Mouse (Mus musculus) cerebellum, adult 18-20 months (tissue): ENCODE data around the gene Endou.

Experiments used
- DNase-seq, 2 experiments: peaks; one replicate each; pipeline ENCODE4 v3.0.0; 2021

Gene Endou

GRCm38 (mm10) chr15:97726310-97726709, 4.8 kb downstream of the Endou start:
- no peak for DNase-seq

GRCm38 (mm10) chr15:97725198-97725785, 5.8 kb downstream of the Endou start:
- DNase-seq = no peak

GRCm38 (mm10) chr15:97724346-97725197, 6.6 kb downstream of the Endou start:
- DNase-seq = no peak

- DNase-seq = peak; percentile 50 to 55
Measured at GRCm38 (mm10) chr15:97723536-97724345, 7.4 kb downstream of the Endou start.

GRCm38 (mm10) chr15:97721008-97721701, 10.0 kb downstream of the Endou start:
- DNase-seq = no peak

- no peak for DNase-seq
Measured at GRCm38 (mm10) chr15:97720026-97720675, 11.0 kb downstream of the Endou start.

- no peak for DNase-seq
Measured at GRCm38 (mm10) chr15:97719494-97719893, 11.6 kb downstream of the Endou start.

GRCm38 (mm10) chr15:97718535-97719155, 12.5 kb downstream of the Endou start:
- DNase-seq = no peak

- DNase-seq = peak; percentile 36 to 37
Measured at GRCm38 (mm10) chr15:97717861-97718534, 13.1 kb downstream of the Endou start.

GRCm38 (mm10) chr15:97716782-97717181, 14.4 kb downstream of the Endou start:
- DNase-seq = no peak

GRCm38 (mm10) chr15:97715734-97716133, 15.4 kb downstream of the Endou start:
- DNase-seq = no peak

- DNase-seq = no peak
Measured at GRCm38 (mm10) chr15:97715083-97715482, 16.1 kb downstream of the Endou start.

GRCm38 (mm10) chr15:97712546-97712945, 18.6 kb downstream of the Endou start:
- DNase-seq = no peak

GRCm38 (mm10) chr15:97710906-97711305, 20.2 kb downstream of the Endou start:
- DNase-seq = no peak

- DNase-seq = peak; percentile 89 to 92
Measured at GRCm38 (mm10) chr15:97705211-97706050, 25.7 kb downstream of the Endou start, which contains the start of gene Rpap3. Gene Rpap3 (minus strand): TSS chr15:97705825.

GRCm38 (mm10) chr15:97696616-97697015, 34.5 kb downstream of the Endou start:
- DNase-seq = no peak

GRCm38 (mm10) chr15:97693411-97693810, 37.7 kb downstream of the Endou start:
- no peak for DNase-seq

GRCm38 (mm10) chr15:97684118-97684517, 47.0 kb downstream of the Endou start:
- no peak for DNase-seq

GRCm38 (mm10) chr15:97682053-97682452, 49.1 kb downstream of the Endou start:
- DNase-seq = no peak
